Comparison of ENCODE assay signal across 8 mouse cellular contexts in the genomic region with DNA sequence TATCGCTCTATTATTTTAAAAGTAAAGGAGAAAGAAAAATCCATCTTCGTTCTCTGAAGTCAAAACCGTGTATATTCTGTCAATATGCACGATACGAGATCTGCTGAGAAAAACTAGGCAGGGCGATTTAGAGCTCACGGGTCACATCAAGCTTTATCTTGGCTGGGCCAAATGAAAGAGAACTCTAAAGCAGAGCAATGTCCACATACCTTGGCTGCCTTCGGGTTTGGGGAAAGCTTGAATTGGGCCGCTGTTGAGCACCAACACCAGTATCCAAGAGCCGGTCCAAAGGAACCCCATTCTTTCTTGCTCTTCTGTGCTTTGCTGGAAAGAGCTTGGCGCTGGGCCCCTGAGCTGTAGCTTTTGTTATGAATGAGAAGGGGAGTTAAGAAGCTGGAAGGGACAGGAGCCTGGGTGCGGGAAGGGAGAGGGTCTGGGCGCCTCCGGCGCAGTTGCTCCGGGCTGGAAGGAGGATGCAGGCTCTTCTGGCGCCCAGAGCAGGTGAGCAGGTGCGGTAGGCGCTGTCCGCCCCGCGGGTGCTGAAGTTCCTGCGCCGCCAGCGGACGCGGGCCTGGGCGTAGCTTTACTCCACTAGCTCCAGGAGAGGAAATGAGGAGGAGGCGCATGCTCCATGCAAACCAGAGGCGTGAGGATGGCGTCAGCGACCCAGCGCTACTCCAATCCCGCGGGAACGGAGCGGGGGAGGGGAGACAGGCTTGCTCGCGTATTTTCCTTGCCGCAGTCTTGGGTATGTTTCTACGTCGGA. TPM values are rescaled to one million over a fixed set of nuclear protein-coding genes. Genes with fewer than 3 reads are reported as not detected.
A peak's percentile ranks its signal among the peaks of the same experiment; 100 is the strongest.
DNase-seq lines count a peak whose midpoint lies in the region; ATAC-seq and TF ChIP-seq lines count a peak whose summit lies in the region.

A gene (minus strand): TSS at position 631 of the 766 bp plus-strand sequence.

- peaks cover 8% of the 10 kb centered on the region for H3K27me3 ChIP-seq in megakaryocyte, embryonic 14.5 days (replicated peaks)
- no peaks in the 10 kb centered on the region for H3K27me3 ChIP-seq in forebrain, embryonic 10.5 days (ENCODE audit: poor library complexity, severe bottlenecking)
- peaks cover 3% of the 10 kb centered on the region for H3K27me3 ChIP-seq in heart, embryonic 14.5 days (ENCODE audit: control insufficient read depth, insufficient read depth, low read length)
- no peaks in the 10 kb centered on the region for H3K27me3 ChIP-seq in kidney, postnatal 0 days (ENCODE audit: insufficient read depth, low read length)
- H3K27me3 ChIP-seq in limb, embryonic 15.5 days: peaks cover 5% of the 10 kb centered on the region; the same call in 1 of the 2 replicates

- H3K27ac ChIP-seq in forebrain, embryonic 10.5 days: peak within 1 kb of the TSS; percentile 82
- H3K27ac ChIP-seq in heart, embryonic 14.5 days (replicated peaks in 1 of 2; ENCODE audit: control insufficient read depth in 1 of 2, insufficient read depth in 1 of 2, low read depth in 2 of 2, low read length in 2 of 2): no peak within 1 kb of the TSS
- H3K27ac ChIP-seq in kidney, postnatal 0 days: no peak within 1 kb of the TSS
- H3K27ac ChIP-seq in limb, embryonic 15.5 days: no peak within 1 kb of the TSS

- H3K9ac ChIP-seq in heart, embryonic 14.5 days (ENCODE audit: low read length): no peak within 1 kb of the TSS
- H3K9ac ChIP-seq in kidney, postnatal 0 days (ENCODE audit: low read depth, low read length): no peak within 1 kb of the TSS
- H3K9ac ChIP-seq in limb, embryonic 15.5 days: no peak within 1 kb of the TSS

- H3K9me3 ChIP-seq in megakaryocyte, embryonic 14.5 days: peaks cover 14% of the 10 kb centered on the region
- H3K9me3 ChIP-seq in forebrain, embryonic 10.5 days: no peaks in the 10 kb centered on the region
- H3K9me3 ChIP-seq in heart, embryonic 14.5 days (ENCODE audit: control insufficient read depth, low read length): no peaks in the 10 kb centered on the region
- no peaks in the 10 kb centered on the region for H3K9me3 ChIP-seq in kidney, postnatal 0 days (replicated peaks; ENCODE audit: low read length)
- H3K9me3 ChIP-seq in limb, embryonic 15.5 days: no peaks in the 10 kb centered on the region

- 7% methylated on average over 42 of the region's 42 CpGs for WGBS in forebrain, embryonic 10.5 days
- WGBS in heart, embryonic 14.5 days: 10% methylated on average over 42 of the region's 42 CpGs
- 9% methylated on average over 42 of the region's 42 CpGs for WGBS in kidney, postnatal 0 days
- WGBS in limb, embryonic 15.5 days: 9% methylated on average over 42 of the region's 42 CpGs

- 0 out of 2 replicates have a peak, but pooled peaks cover 4% of the 10 kb centered on the region for H3K4me1 ChIP-seq in megakaryocyte, embryonic 14.5 days
- H3K4me1 ChIP-seq in forebrain, embryonic 10.5 days: peaks cover 17% of the 10 kb centered on the region
- peaks cover 3 to 5% of the 10 kb centered on the region in 2 experiments; a peak in 1 of 4 replicates for H3K4me1 ChIP-seq in heart, embryonic 14.5 days (ENCODE audit: control insufficient read depth in 2 of 2, insufficient read depth in 2 of 2, low read length in 2 of 2)
- H3K4me1 ChIP-seq in kidney, postnatal 0 days (replicated peaks; ENCODE audit: insufficient read depth, low read length): no peaks in the 10 kb centered on the region
- H3K4me1 ChIP-seq in limb, embryonic 15.5 days: peaks cover 7% of the 10 kb centered on the region

- ATAC-seq in megakaryocyte, adult 5-6 weeks (ENCODE audit: poor library complexity, severe bottlenecking): no peak
- ATAC-seq in heart, embryonic 14.5 days (ENCODE audit: insufficient number of reproducible peaks, insufficient read depth, low FRiP score, low read depth): peak; percentile 71
- peak; percentile 93 for ATAC-seq in kidney, postnatal 0 days (replicated peaks; ENCODE audit: low FRiP score, low read depth)
- no peak; the same call in 1 of the 2 replicates for ATAC-seq in limb, embryonic 15.5 days (ENCODE audit: insufficient number of reproducible peaks, low FRiP score, low TSS enrichment, low read depth)

- H3K4me2 ChIP-seq in heart, embryonic 14.5 days (ENCODE audit: low read length): peak within 1 kb of the TSS; percentile 59
- H3K4me2 ChIP-seq in kidney, postnatal 0 days (ENCODE audit: low read length): peak within 1 kb of the TSS; percentile 41
- peak within 1 kb of the TSS; percentile 41 for H3K4me2 ChIP-seq in limb, embryonic 15.5 days

- TF ChIP-seq CTCF in kidney, postnatal 0 days (IDR thresholded peaks at IDR 0.05; ENCODE audit: low read depth): no peak

- H3K36me3 ChIP-seq in megakaryocyte, embryonic 14.5 days (replicated peaks; ENCODE audit: low read length): no peaks in the 10 kb centered on the region
- no peaks in the 10 kb centered on the region for H3K36me3 ChIP-seq in forebrain, embryonic 10.5 days (replicated peaks)
- H3K36me3 ChIP-seq in heart, embryonic 14.5 days (ENCODE audit: control insufficient read depth, insufficient read depth, low read length): no peaks in the 10 kb centered on the region
- H3K36me3 ChIP-seq in kidney, postnatal 0 days (ENCODE audit: insufficient read depth, low read length): no peaks in the 10 kb centered on the region
- no peaks in the 10 kb centered on the region for H3K36me3 ChIP-seq in limb, embryonic 15.5 days

- peak; percentile 88 for DNase-seq in forebrain, embryonic 10.5 days (ENCODE audit: extremely low spot score, low spot score)
- peak; percentile 83 for DNase-seq in kidney, postnatal 0 days (ENCODE audit: low spot score)
- peak; percentile 90 for DNase-seq in neural tube, embryonic 10.5 days (ENCODE audit: extremely low spot score, low spot score)
- DNase-seq in testis, postnatal 14 days (ENCODE audit: low spot score): peak; percentile 84

- peak within 1 kb of the TSS; percentile 64 for H3K4me3 ChIP-seq in megakaryocyte, embryonic 14.5 days (replicated peaks)
- peak within 1 kb of the TSS; percentile 62 for H3K4me3 ChIP-seq in forebrain, embryonic 10.5 days
- H3K4me3 ChIP-seq in heart, embryonic 14.5 days (ENCODE audit: control insufficient read depth in 1 of 2, insufficient read depth in 1 of 2, low read depth in 1 of 2, low read length in 2 of 2): peak within 1 kb of the TSS; percentile 11 to 24; a peak in 3 of 4 replicates
- H3K4me3 ChIP-seq in kidney, postnatal 0 days (replicated peaks; ENCODE audit: low read depth, low read length): no peak within 1 kb of the TSS
- peak within 1 kb of the TSS; percentile 22 for H3K4me3 ChIP-seq in limb, embryonic 15.5 days

RNA-seq across cellular contexts. Expression of the gene that starts here (rescaled TPM):
- polyA plus RNA-seq in megakaryocyte, embryonic 14.5 days (2012; ENCODE audit: insufficient read depth, low replicate concordance): not detected in 2 replicates
- total RNA-seq in megakaryocyte, adult 5-6 weeks (2015): not detected in 2 replicates
- total RNA-seq in megakaryocyte, adult 5-6 weeks (2017): not detected in 2 replicates
- 12.7 and 15.1 TPM in 2 replicates for polyA plus RNA-seq in forebrain, embryonic 10.5 days (2016; fragmentation: Nextera tagmentation; extraction: Ambion mirVana)
- polyA plus RNA-seq in heart, embryonic 14.5 days (2014; fragmentation: Nextera tagmentation; extraction: Ambion mirVana): 0.13 and 0.41 TPM in 2 replicates
- polyA plus RNA-seq in kidney, postnatal 0 days (2015; fragmentation: Nextera tagmentation; extraction: Ambion mirVana): 0.18 TPM in 2 replicates
- 0.52 and 0.65 TPM in 2 replicates for polyA plus RNA-seq in limb, embryonic 15.5 days (2015; fragmentation: Nextera tagmentation; extraction: Ambion mirVana)

Comparison
In these comparisons a context has a peak if more than half of its experiments do, and no peak if none do; other contexts are left out.
1. Peak in ATAC-seq, H3K4me3 ChIP-seq and H3K4me2 ChIP-seq in heart, embryonic 14.5 days; RNA of the gene not detected or under 1 TPM.
2. Peak in DNase-seq, ATAC-seq and H3K4me2 ChIP-seq in kidney, postnatal 0 days; RNA of the gene not detected or under 1 TPM.